Mouse (Mus musculus) frontal cortex, adult 2 months (tissue): ENCODE results near the gene Thsd4. TPM values are rescaled to one million over a fixed set of nuclear protein-coding genes. Genes with fewer than 3 reads are reported as not detected.
A peak's percentile ranks its signal among the peaks of the same experiment; 100 is the strongest.

ENCODE experiments used
- DNase-seq, 2 experiments: peaks; one replicate each; pipeline ENCODE4 v3.0.0; 2022; ENCODE audit warnings: low spot score in 1 of 2; ENCODE audit errors: extremely low spot score in 1 of 2
- polyA plus RNA-seq: library from polyadenylated mRNA; depleted of rRNA; stranded (reverse); fragments of >200 nt; gene quantifications from 2 replicates; pipeline ENCODE4 v1.2.3, GENCODE M21; 2012

The Thsd4 gene
- polyA plus RNA-seq, 1 experiment, result 4.7 TPM

DNA sequence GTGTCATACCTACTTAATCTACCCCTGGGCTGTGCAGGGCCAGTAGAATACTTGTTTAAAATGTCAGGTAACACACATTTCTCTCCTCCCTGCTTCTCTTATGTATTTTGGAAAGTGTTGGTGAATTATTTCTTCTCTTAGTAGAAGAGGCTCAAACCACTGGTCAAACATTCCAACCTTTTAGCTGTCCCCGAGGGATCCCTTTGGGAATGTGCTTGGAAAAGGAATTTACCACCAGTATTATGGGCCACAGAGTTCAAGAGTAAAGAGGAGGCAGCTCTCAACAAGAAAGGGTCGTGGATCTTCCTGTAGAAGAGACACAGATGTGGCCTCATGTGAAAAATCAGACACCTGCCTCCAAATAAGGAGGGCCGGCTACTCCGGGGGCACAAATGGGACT, 292.4 kb downstream of the Thsd4 start:
- DNase-seq, result no peak

DNA sequence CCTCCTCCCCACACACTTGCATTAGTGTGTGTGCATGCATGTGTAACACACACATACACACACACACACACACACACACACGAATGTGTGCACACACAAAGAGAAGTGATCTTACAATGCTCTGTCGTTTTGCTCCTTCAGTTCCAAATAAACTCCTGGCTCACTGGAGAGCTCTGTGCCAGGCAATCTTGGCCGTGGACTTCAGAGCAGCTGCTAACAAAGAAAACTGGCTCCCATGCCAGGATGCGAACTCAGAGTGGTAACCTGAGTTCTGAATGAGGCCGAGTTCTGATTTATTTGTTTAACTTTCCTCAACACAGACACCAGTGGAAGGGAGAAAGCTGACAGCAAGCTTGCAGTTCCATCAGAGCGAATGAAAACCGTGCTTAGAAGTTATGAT, 294.1 kb downstream of the Thsd4 start:
- DNase-seq, result peak in 1 of 2 experiments; percentile 24

DNA sequence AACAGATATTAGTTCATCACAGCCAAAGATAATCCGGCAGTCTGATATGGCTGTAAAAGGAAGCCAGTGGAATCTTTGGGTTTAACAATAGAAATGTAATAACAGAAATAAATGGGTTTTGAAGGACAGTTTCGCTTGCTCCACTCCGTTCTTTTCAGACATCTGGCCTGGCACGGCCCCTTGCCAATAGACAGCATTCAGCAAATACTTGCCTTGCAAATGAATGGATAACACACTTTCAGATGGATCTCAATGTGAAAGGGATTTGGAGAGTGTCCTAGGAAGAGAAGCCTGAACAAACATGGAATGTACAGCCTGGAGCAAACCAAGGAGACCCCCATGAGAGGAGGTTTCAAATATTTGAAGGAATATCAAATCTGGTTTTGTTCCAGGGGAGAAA, 295.2 kb downstream of the Thsd4 start:
- no peak for DNase-seq

DNA sequence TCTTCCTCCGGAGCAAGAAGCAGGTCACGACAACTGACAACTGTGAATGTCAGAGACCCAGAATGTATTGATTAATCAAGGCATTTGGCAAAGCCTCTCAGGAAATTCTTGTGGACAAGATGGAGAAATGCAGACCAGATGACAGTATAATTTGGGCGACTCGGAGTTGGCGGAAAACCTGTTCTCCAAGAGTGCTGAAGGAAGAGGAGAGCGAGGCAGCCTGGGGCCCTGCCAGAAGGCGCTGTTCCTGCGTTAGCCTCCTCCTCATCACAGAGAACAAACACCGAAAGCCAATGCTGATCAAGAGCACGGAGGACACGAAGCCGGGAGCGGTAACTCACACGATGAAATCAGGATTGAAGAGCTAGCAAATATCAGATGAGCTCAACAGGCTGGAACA, 295.7 kb downstream of the Thsd4 start:
- DNase-seq, result peak; percentile 21 to 49

DNA sequence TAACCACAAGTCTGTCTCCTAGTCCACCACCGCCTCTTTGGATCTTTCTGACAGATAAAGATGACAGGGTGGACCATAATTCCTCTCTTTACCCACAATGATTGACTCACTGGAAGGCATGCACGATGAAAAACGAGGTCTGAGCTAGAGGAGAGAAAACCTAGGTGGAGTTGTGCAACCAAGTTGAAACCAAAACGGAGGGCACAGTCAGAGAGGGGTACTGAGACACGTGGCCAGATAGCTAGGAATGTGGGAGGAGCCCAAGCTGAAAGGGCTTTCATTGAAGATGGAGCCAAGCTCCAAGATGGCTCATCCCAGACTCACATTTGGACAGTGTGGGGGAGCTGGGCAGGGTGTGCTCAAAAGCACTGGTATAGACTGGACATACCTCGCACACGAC, 296.4 kb downstream of the Thsd4 start:
- DNase-seq, result no peak

DNA sequence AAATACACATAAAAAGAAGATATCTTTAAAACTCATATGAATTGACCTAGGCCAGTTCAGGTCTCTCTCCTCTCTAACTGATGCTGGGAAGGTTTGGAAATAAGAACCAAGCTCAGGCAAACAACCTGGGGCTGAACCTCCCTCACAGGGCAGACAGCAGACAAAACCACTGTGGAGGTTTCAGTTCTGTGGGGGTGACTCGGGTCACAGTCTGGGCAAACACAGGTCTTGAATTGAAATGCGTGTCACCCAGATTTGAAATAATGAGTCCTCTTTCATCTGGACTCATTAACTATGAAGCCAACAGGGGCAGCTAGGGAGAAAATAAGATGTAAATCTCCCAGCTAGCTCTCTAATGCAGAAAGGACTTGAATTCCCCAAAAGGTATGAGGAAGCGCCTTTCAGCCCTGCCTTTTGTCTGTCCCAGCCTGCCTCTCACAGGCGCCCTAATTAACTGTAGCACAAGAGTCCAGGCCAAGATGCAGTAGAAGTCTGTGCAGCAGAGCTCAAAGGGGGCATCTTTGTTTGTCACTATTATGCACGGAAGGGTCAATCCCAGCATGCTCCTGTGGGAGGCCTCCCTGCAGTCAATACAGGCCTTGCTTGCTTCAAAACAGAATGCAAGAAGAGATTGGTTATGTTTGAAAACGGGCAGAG, 297.7 kb downstream of the Thsd4 start:
- DNase-seq, result peak in 1 of 2 experiments; percentile 28

DNA sequence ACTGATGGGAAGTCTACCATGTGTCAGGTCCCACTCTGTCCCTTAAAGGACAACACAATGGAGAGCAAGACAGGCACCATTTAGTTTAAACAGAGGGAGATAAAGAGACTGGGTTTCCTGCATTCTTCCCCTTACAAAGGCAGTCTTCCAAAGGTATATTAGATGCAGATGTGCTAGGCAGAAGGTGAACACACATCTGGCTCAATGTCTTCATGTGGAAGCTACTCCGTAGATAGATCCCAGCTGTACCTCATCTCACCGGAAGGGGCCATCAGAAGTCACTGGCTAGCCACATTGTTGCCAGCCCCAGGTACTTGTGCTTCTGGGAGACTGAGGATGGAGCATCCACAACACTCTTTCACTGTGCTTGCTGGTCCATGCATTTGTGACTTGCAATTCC, 301.4 kb downstream of the Thsd4 start:
- no peak for DNase-seq

DNA sequence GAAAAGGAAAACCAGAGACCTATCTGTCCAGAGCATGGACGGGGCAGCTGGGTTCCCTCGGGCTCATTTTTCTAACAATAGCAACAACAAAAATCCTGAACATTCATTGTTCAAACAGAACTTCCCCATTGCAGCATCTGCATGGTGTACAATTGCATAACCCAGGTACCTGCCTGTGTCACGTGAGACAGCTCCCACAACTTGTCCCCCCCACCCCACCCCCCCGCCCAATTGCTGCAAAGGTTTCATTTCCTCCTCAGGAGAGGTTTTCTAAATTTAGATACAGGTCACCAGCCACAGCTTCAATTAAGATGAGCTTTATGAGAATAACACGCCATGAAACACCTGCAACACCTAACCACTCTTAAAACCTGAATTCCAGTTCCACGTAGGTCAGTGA, 303.4 kb downstream of the Thsd4 start:
- DNase-seq, result no peak

DNA sequence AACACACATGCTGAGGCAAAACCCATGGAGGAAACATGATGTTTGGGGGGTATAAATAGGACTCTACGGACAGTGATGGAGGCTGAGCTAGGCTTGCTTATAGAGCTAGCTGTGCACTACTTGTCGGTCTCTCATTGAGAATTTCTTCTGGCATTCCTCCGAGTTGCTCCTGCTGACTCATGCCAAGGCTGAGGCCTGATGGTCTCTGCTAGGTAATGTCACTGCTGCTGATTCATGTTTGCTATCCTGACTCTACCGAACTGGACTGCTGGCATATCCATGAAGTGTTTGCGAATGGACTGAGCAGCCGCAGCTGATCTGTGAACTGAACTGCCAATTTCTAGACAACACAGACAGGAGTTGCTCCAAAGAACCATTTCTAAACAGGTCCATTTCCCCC, 305.8 kb downstream of the Thsd4 start:
- no peak for DNase-seq

DNA sequence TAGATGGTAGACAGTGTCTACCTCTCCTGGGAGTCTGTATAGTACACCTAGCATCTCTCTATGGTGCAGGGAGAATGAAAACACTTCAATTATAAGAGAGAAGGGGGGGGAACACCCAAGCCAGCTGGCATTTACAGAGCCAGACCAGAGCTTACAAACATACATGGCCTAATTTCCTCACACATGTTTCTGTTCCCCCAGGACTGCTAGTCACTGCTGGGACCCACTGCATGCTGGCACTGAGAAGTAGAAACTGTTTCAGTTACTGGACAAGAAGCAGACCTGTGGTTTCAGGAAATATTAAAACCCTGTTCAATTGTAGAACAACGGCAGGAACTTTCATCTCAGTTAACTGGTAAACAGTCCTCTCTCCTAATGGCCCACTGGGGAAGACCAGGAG, 308.7 kb downstream of the Thsd4 start:
- DNase-seq, result no peak

DNA sequence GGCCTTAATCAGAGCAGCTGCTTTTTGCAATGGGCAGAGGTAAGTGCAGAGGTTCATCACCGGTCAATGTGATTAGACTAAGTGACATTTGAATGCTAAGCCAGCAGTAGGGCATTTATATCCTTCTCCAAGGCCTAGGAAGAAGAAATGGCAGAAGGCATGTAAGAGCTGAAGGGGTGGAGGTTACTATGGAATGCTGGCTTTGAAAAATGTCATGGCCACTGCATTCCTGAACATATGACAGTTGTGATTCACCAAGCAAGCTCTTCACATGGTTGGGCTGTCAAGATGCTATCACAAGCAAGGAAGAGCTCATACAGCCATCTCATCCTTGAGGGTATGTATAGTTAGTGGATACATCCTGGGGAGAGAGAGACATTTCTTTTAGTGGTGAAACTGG, 313.0 kb downstream of the Thsd4 start:
- DNase-seq, result no peak

DNA sequence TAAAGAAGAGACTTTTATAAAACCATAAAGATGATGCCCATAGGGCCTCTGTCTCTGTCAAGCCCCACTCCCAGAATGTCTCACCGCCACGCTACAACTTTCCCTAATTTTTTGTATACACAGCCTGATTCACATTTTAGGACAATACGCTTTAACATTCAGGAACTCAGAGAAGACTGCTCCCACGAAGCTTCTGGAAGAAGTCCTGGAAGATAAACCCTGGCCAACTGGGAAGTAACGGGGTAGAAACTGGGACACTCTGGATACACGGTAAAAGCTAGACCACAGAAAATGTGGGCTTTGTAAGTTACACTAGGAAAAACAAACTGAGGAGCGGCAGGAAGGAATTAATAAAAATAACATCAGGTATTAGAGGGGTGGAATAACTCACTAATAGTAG, 318.7 kb downstream of the Thsd4 start:
- DNase-seq, result no peak

DNA sequence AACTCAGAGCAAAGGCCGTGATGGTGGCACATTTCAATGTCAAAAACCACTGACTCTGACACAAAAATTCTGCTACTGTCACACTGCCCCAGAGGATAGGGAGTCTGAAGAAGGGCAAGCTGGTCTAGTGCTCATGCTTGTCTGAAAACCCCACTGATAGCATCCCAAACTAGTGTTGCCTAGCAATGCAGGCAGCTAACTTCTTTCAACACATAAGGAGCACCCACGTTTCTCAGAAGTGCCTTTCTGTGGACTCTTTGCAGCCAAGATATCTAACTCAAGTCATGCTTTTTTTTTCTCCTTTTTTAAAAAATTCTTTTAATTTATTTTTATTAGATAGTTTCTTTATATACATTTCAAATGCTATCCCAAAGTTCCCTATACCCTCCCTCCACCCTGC, 321.4 kb downstream of the Thsd4 start:
- peak in 1 of 2 experiments; percentile 10 for DNase-seq

DNA sequence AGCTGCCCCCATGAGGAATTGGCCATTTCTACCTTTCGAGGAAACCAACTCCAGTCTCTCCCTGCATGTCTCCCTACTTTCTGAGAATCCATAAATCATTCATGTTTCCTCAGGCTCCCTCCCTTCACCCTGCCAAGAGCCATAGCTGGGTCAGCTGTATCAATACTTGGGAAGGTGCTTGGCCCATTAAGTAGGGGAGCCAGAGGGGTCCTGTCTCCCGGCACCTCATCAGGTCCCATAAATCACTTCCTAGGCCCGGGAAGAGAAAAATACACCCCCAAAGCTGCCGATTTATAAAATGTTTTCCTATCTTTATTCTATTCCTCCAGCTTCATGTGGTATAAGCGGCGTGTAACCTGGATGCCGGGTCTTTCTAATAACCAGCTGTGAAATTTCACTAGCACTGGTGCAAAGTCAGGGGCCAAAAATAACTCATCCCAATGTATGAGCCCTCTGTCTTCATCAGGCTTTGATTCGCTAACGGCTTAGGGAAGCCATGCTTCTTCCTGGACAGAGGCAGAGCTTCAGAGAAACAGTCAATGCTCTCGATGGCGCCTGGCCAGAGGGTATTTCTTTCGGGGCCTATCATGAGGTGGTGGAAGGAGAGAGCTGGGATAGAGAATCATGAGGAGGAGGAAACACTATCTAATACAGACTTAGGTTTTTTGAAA, 323.2 kb downstream of the Thsd4 start:
- DNase-seq, result no peak

DNA sequence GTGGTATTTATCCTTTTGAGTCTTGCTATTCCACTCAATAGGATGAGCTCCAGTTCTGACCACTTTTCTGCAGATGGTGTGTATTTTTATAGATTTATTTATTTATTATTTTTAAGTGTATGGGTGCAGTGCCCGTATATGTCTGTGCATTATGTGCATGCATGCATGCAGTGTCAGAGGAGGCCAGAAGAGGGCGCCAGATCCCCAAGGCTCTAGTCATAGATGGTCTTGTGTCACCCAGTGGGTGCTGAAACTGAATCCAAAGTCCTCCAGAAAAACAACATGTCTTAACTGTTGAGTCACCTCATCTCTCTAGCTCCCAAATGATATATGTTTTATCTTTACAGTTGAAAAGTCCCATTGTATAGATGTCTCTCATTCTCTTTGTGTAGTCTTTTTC, 326.3 kb downstream of the Thsd4 start:
- DNase-seq, result no peak

DNA sequence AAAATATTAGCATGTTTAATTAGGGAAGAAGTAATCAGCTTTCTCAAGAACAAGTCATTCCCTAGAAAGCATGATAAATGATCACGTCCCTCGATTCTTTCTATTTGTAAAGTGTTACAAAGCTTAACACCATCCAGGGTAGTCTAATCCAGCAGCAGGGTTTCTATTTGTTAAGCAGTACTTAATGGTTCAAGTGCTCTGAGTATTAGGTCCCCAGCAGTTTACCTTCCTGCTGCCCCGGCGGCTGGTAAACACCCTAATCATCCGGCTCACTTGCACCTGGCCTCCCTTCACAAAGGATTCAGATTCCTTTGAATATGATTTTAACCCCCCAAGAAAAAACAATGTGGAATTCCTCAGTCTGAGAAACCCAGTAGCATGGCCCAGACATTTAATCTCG, 326.9 kb downstream of the Thsd4 start:
- DNase-seq, result no peak

DNA sequence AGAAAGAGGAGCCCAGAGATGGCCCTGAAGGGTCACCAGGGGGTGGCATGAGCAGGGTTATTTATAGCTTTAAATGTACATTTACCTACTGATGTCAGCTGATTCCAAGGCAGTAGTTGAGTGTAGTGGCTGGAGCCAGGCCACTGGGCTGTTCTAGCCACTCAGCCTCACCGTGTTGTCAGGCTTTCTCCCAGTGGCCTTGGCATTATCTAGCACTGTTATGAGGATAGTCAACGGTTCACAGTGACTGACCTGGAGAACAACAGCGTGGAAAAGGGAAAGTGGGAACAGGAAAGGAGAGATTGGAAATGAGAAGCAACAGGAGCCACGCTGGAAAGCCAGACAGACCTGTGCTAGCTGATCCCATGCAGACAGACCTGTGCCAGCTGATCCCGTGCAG, 329.5 kb downstream of the Thsd4 start:
- no peak for DNase-seq

DNA sequence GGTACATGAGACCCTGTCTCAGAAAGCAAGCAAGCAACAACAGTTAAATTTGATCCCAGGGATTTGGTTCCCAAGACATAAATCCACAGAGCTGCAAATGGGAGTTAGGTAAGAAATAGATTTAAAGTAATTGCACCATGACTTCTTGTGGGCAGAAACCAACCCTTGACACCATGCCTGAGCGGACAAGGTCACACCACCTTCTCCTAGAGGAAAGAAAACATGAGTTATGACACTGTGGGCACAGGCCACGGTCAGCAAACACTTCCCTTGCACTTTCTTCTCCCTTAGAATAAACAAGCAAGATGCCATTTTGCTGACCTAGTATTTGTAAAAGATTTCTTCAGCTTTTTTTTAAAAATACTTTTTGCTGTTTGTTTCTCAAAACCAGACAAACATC, 334.4 kb downstream of the Thsd4 start:
- DNase-seq, result no peak

DNA sequence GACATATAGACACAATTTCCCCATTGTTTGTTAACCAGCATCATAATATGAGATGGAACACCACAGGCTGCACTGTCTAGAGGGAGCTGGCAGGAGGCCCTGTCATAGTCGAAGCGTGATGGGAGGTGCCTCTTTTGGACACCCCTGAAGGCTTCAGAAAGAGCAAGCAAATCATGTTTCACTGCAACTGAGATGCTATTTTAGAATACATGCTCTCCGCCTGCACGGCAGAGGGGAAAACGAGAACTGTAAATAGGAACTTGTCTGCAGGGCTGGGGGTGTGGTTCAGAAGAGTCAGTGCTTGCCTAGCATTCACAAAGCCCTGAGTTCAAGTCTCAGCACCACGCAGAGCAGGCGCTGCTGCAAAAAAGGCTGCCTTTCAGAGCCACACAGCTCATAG, 334.9 kb downstream of the Thsd4 start:
- DNase-seq, result peak in 1 of 2 experiments; percentile 37

DNA sequence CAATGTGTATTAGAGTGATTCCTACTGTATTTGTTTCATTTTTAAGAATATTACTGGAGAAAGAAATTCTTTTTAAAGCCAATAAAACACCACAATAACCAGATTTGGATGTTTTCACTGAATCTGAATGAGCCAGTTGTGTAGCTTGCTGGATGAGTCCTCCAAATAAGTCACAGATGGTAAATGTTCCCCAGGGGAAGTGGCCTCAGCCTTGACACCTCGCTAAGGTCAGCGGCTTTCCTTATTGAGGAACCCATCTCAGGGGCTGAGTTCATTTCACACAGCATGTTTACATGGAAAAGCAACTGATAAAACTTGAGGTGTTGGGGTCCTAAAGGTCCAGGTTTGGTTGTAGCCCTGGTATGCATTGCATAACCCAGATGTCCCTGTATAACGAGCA, 337.8 kb downstream of the Thsd4 start:
- no peak for DNase-seq

DNA sequence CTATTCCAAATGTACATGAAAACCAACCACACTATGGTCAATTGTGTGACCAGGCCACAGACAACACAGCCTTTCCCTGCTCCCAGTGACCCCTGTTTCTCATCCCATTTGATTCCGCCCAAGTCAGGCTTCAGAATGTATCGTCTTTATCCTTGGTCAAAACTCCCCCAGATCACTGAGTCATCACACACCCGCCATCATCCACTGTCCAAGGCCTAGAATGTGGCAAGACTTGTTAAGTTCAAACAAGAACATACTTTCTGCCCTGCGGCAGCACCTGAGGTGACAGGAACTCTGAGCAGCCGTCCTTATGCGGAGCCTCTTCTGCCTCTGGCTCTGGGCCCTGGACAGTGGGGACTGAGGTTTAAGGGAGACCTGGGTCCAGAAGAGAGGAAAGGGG, 339.5 kb downstream of the Thsd4 start:
- DNase-seq, result no peak

DNA sequence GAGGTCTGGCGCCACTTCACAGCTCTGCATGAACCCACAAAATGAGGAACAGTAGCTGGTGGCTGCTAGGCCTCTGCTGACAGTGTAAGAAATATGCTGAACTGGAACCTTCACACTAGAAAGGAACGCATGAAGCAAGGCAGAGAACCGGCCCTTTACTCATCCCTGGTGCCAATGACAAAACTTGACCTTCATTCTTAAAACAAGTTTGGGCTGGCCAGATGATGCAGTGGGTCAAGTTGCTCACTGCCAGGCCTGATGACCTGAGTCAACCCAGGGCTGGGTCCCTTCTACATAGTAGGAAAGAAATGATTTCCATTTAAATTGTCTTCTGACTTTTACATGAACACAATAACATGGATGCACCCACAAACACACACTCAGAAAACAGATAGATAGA, 340.9 kb downstream of the Thsd4 start:
- no peak for DNase-seq

DNA sequence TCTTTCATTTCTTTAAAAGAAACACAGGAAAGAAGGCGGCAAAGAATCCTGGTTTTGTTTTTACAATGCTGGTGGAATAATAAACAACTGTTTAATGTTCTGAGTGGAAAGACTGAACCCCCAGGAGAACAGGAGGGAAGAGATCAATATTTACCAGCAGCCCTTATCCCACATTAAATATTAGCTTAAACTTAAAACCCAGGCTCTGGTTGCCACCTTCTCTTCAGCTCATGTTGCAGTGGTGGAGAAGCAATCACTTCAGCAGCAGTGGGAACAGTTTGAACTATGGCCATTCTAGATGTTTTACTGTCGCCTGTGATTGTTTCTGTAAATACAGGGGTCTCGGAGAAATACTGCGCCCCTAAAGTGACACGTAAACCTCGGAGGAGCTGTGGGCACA, 341.7 kb downstream of the Thsd4 start:
- DNase-seq, result no peak
